Mouse (Mus musculus): ENCODE measurements around the gene Cdhr2.

Gene Cdhr2

DNA sequence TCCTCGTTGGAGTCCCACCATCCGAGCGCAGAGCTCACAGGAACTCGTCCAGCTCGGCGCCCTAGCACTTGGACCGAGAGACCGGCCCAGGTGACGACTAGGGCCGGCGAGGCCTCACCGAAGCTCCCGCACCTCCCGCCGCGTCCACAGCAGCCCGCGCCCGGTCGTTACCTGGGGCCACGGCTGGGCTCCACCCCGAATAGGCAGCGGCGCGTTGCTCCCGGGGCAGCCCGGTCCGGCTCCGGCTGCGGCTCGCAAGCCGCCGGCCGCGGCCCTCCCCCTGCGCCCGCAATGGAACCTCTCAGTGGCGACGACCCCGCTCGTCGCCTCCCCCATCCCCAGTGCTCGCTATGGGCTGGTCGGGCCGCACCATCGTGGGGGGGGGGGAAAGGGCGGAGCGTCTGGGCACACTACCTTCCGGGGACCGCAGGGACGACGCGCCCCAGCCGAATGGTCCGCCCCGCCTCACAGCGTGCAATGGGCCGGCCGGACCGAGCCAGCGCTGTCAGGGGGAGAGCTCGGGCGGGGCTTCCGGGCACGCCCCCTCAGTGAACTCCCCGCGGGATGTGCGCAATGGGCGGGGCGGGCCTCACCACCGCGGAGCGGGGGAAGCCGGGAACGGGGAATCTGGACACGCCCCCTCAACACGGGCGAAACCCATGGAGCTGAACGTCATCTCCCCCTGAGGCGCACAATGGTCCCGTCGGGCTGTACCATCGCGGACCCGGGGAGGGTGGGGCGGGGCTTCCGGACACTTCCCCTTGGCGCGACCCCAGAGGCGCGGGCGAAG, 7.5 kb upstream of the Cdhr2 start, which contains the start of gene Rnf44:
TSS of gene Rnf44 (minus strand) at position 350 of the 790 bp plus-strand sequence.
- peak; percentile 99 for DNase-seq (ENCODE audit: low spot score)

DNA sequence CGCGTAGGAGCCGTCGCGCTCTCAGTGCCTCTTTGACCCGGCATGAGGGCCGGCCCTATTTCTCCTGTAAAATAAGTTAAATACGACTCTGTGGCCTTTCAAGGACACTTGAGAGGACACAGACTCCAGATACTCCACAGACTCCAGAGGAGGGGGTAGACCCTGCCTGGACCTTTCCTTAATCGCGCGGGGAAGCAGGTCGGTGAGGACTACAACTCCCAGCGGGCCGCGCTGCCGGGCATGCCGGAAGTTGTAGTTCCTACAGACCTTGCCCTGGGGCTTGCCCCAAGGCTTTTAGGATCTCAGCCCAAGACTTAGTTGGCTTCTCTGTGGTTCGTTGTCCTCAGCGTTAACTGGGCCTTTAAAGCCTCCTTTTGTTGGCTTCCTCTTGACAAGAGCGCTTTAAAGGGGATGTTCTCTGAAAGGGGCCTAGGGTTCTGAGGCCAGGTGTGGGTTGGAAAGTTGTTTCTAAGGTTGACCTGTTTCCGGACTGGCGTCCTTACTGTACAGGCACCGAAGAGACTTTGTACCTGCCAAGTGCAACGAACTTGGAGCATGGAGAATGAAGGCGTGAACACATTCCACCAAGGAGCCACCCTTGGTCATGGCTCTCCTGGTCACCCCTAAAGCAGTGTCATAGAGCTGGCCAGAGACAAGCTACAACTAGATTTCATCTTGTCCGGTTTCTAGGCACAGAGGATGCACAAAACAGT, 6.8 kb upstream of the Cdhr2 start:
- no peak for DNase-seq (ENCODE audit: low spot score)

DNA sequence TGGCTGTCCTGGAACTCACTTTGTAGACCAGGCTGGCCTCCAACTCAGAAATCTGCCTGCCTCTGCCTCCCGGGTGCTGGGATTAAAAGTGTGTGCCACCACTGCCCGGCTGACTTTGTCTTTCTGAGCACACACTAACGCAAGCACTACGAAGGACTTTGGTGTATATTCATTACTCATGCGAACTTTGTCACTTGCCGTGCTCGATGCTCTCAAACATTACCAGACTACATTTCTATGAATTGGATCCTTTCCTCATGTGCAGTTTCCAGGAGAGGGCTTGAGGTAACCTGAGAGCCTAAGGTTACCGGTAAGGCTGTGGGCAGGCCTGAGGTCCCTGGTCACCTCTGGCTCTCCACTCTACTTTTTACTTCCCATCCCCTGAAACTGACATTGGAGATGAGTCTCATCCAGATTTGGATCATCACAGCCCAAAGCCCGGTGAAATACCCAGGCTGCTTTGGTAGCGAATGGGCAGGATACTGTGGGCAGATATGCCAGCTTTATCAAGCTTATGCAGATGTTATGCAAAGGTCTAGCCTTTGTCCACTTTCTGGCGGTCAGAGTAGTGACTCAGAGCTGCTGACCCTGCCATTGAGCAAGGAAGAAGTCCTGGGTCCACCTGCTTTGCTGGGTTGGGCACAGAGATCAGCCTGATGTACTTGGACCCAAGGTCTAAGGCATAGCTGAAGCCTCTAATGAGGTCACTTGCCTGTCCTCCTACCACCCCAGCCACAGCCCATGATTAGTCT, 5.6 kb upstream of the Cdhr2 start:
- DNase-seq (ENCODE audit: low spot score), result no peak

DNA sequence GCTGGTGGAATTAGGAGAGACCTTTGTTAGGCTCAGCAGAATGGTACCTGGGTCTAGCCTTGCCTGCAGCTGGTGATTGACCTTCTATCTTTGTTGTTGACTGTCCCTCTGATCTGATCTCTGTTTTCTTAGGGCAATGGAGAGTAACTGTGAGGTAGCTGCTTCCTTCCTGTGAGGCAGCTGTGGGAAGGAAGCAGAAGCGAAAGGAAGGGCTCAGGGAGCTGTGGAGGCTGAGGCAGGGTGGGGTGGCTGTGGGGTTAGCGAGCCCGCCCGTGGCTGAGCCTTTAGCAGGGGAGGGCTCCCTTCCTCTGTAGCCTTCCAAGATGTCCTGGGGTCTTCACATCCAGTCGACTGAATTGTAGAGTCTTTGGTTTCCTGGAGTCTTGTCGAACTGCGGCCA, 1.2 kb downstream of the Cdhr2 start:
- DNase-seq (ENCODE audit: low spot score), result no peak

DNA sequence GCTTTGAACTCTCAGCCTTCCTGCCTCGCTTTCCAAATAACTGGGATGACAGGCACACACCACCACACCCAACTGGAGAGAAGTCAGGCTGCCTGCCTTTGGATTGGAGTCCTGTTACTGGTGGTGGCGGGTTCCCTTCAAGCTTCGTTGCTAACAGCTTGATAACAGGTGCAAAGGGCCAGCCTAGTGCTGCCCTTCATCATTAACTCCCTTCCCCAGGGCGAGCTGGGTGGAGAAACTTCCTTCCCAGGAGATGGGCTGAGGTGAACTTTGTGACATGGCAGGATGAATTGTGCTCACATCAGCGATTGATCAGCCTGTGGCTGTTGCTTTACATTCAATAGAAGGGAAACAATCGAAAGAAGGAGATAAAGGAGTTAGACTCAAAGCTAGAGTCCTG, 3.6 kb downstream of the Cdhr2 start:
- DNase-seq (ENCODE audit: low spot score), result peak; percentile 70

DNA sequence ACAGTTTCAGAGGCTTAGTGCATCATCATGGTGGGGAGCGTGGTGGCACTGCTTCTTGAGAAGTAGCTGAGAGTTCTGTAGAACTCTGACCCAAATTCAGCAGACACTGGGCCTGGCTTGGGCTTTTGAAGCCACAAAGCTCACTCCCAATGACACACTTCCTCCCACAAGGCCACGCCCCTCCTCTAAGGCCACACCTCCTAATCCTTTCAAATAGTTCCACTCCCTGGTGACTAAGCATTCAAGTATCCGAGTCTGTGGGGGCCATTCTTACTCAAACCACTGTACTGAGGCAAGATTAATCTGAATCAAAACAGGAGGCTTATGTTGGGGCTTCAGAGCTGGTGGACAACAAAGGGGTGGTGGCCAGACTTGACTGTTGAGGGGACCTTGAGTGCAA, 9.6 kb downstream of the Cdhr2 start:
- DNase-seq (ENCODE audit: low spot score), result no peak

DNA sequence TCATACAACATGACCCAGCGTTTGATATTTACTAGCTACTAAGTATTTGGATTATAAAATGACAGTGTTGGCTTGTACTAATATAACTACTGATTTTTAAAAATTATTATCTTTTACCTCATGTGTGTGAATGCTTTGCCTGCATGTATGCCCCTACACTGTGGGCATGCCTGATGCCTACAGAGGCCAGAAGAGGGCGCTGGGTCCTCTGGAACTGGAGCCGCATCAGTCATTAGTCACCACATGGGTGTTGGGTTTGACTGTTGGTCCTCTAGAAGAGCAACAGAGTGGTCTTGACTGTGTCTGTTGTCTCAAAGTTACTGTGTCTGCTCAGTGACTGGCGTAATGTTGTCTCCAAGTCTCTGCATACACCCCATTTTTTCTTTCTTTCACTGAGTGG, 13.1 kb downstream of the Cdhr2 start:
- no peak for DNase-seq (ENCODE audit: low spot score)

DNA sequence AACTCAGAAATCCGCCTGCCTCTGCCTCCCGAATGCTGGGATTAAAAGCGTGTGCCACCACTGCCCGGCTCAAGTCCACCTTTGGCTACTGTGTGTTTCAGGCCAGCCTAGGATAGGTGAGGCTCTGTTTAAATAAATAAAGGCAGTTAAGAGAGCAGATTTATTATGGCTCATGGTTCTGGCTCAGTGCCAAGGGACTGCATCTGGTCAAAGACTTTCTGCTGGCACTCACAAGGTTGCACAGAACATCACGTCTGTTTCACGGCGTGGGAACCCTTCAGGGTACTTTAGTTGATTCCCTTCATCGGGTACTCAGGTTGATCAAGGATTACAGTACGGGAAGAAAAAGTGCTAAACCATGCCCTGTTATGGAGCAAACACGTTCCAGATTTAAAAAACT, 13.7 kb downstream of the Cdhr2 start:
- DNase-seq (ENCODE audit: low spot score), result no peak

DNA sequence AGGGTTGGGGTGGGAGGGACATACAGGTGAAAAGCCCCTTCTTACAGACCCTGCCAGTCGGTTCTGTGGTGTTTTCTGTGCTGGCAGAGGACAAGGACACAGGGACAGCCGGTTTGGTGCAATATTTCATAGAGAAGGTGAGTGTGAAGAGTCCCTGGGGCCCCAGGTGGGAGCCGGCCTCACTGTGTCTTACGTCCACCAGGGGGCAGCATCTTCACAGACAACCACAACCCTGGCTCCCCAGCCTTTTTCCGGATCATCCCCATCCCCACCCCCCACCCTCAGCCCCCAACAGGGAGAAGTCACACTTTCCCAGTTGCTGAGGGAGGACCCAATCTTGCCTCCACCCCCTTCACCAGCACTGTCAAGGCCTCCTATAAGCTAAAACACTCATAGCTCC, 15.7 kb downstream of the Cdhr2 start:
- no peak for DNase-seq (ENCODE audit: low spot score)

DNA sequence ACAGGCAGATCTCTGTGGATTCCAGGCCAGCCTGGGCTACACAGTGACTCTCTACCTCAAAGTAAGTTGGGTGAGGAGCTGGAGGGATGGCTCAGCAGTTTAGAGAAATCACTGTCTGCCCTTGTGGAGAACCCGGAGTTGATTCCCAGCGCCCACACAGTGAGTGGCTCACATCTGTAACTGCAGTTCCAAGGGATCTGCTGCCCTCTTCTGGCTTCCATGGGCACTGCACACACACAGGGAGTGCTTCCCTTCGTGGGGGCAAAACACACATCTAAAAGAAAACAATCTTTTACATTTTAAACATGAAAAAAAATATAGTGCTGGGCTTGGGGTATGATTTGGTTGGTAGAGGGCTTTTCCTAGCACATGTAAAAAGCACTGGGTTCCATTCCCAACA, 21.9 kb downstream of the Cdhr2 start:
- DNase-seq (ENCODE audit: low spot score), result no peak

DNA sequence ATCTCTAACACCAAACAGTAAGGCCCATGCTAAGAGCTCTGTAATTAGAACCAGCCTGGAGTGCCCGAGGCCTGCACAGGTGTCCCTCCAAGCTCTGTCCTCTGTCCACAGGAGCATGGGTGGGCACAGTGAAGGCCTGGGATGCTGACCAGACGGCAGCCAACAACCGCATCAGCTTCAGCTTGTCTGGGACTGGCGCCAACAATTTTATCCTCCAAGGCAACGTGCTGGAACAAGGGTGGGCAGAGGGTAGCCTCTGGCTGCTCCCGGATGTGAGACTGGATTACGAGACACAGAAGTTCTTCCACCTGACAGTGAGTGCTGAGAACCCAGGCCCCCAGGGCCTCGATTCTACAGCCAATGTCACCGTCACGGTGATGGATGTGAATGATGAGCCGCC, 24.9 kb downstream of the Cdhr2 start:
- no peak for DNase-seq (ENCODE audit: low spot score)

DNA sequence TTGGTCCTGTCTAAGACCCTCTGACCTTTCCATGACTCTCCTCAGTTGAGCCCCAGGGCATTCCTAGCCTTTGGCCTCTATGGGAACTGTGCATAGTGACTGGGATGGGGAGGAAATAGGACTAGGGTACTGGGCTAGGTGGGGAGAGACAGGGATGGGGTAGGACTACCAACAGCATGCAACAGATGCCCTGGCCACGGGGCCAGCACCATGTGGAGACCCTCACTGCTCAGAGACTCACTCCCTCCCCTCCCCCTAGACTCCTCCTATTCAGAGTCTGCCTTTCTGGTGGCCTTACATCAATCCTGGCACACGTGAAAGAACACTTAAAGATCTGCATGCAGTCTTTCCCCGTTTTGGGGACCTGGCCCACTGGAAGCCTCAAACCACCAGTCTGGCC, 35.7 kb downstream of the Cdhr2 start:
- DNase-seq (ENCODE audit: low spot score), result no peak

DNA sequence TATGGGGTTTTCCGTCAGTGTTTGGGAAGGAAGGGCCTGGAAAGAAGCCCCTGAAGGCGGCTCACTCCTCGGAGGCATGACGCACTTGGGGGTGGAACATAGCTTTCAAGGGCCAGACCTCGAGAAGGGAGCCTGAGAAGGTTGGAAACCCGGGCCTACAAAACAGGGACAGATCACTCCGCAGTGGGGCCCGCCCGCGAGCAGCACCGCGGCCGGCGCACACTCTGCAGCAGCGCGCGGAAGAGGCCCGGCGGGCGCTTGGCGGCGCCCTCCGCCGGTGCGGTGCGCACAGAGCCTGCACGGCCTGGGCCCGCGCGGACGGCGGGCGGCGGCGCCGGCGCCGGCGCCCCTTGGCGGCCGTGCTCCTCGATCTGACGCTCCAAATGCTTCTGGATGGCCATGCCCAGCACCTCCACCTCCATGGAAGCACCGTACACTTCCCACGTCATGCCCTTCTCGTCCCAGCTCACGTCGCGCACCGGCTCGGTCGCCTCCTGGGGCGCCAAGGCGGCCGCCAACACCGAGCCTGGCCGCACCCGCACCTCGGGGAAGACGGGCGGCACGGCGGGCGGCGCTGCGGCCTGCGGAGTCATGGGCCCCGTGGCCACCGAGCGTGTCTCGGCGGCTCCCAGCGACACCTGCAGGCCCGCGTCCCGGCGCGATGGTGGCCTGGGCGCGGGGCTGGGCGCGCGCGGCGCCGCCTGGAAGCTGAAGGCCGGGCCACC, 36.4 kb downstream of the Cdhr2 start:
- no peak for DNase-seq (ENCODE audit: low spot score)

DNA sequence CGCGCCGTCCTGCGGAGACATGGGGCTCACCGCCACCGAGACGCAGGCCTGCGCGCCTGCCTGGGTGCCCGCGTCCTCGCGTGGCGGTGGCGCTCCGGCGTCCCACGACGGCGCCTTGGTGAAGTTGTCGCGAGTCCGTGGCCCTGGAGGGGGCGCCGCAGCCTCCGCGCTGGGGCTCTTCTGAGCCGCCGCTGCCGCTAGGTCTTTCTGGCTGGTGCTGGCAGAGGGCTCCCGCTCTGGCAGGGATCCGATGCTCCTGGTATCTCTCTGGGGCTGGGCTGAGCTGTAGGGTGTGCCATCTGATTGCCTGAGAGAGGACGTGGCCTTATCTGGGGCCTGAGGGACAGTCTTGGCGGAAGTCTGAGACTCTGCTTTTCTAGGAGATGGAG, 36.9 kb downstream of the Cdhr2 start:
- no peak for DNase-seq (ENCODE audit: low spot score)

DNA sequence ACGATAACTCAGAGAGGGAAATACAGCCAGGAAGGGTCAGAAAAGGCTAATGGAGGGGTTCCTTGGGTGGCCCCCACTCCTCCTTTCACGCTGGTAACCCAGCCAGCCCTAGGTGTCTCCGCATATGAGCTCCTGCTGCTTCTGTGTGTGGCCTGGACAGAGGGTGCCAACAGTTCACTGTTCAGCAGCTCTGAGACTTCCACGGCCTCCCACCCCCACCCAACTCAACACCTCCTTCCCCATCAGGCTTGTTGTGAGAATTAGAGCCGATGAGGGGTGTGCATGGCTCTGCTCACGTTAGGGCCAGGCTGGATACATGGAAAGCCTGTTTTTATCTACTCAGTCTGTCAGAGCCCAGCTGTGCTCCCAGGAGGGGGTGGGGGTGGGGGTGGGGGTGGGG, 44.8 kb downstream of the Cdhr2 start:
- DNase-seq (ENCODE audit: low spot score), result no peak

DNA sequence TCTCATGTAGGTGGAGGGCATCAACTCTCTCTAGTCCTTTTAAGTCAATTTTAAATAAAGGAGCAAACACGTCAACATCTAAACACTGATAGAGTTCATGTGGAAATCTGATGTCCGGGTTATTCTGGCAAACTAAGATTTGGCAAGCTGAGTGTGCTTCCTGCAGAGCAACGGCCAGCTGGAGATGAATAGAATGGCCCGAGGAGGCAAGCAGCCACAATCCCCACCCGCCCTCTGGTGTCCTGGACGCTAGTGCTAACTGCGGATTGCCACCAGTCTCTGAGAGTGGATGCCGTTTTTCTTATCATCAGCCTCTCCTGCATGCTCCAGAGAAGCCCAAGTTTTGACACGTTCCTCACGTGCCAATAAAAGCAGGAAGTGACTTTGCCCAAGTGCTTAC, 45.6 kb downstream of the Cdhr2 start:
- no peak for DNase-seq (ENCODE audit: low spot score)

DNA sequence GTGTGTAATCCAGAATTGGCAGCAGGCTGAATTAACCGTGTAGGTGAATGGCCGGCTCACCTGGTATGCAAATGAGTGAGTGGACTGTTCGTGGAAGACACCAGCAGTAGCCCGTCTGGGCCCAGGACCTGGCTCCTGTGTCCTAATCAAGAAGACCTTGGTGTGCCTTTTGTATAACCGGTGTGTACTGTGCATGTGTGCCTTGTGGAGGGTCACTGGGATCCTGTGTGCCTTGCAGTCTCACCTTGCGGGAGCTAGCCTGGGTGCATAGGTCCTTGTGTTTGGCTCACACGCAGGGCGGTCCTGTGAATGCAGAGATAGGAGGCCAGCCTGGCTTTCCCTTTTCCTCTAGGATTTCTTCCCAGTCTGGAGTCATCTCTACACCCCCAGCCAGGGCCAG, 46.9 kb downstream of the Cdhr2 start:
- no peak for DNase-seq (ENCODE audit: low spot score)

DNA sequence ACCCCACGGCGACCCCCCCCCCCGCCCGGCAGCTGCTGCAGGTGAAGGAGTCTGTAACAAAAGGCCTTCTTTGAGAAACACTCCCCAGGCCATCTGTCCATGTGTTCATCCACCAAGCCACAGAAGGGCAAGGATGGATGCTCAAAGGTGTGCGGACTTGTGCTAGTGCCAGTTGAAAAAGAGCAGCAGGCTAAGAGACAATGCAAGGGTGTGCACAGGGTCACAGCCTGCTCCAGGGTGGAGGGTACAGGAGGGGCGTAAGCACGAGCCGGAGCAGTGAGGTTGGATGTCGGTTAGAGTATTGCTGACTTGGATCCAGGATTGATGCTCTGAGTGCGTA, 47.4 kb downstream of the Cdhr2 start:
- no peak for DNase-seq (ENCODE audit: low spot score)

DNA sequence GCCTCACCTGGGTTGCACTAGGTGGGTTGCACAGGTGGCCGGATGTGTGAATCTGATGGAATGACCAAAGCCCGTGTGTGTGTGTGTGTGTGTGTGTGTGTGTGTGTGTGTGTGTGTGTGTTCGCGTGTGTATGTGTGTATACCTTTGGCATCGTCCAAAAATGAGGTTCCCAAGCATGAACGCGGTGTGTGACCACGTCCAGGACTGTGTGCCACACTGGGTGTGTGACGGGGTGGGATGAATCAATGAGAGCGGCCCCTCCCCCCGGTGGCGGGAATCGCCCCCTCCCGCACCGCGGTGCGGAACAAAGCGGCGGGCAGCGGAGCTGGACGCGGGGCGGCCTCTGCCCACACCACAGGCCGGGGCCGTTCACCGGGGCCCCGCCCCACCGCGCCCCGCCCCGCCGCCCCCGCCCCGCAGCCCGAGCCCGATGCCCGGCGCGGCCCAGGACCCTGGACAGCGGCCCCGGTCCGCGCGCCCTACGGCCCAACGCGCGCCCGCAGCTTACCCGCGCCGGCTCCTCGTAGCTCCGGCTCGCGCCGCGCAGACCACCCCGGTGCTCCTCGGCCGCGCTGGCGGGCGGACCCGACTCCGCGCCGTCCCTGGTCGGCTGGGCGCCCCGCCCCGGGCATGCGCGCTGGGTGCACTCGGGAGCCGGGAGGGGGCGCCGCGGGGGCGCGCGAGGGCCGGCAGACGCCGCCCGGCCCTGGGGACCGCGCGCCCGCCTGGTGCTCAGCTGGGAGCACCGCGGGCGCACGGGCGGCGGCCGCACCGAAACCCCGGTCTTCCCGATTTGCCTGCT, 48.0 kb downstream of the Cdhr2 start:
- peak; percentile 46 for DNase-seq (ENCODE audit: low spot score)

DNA sequence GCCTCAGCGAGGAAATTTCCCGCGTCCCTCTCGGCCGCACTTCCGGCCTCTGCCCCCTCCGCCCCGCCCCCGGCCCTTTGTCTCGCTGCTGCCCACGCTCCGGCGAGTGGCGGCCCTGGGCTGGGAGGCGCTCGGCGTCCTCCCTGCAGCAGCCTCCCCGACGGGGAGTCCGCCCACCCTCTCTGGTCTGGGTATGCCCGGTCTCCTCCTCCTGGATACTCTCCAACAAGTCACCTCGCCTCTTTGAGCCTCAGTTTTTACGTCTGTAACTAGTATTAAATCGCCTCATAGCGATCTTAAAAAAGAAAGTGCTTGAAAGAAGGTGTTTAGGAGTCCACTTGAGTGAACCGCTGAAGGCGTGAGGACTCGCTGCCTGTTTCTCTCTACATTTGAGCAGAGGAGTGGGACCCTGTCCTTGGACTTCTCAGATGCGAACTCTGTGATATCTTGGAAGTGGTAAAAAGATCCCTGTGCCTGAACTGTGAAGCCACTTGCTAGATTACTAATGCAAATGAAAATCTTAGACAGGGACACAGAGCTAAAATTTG, 48.7 kb downstream of the Cdhr2 start, which contains the start of gene Gprin1:
TSS of gene Gprin1 (minus strand) at position 11 of the 548 bp plus-strand sequence.
- no peak for DNase-seq (ENCODE audit: low spot score)

DNA sequence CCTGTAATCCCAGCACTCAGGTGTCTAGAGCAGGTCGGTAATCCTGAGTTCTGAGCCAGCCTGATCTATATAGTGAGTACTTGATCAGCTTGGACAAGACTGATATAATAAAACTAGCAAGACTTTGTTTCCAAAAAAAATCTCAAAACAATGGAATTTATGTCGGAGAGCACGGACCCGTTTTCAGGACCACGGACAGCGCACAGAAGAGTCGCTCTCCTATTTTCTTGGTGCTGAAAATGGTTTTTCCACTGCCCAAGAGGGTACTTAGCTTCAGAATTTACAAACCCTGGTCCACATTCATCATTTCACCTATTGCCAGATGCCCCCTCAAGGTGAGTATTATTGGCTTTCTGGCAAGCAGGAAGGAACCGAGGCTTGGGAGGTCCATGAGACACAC, 49.4 kb downstream of the Cdhr2 start:
- DNase-seq (ENCODE audit: low spot score), result no peak
